Mouse (Mus musculus): ENCODE measurements at regions not wholly inside any gene's neighbourhood (a gene's known extent, or its start where the extent isn't known, plus 50 kb on each side); places are given as distances from the start of the nearest gene placed in this dataset.

DNA sequence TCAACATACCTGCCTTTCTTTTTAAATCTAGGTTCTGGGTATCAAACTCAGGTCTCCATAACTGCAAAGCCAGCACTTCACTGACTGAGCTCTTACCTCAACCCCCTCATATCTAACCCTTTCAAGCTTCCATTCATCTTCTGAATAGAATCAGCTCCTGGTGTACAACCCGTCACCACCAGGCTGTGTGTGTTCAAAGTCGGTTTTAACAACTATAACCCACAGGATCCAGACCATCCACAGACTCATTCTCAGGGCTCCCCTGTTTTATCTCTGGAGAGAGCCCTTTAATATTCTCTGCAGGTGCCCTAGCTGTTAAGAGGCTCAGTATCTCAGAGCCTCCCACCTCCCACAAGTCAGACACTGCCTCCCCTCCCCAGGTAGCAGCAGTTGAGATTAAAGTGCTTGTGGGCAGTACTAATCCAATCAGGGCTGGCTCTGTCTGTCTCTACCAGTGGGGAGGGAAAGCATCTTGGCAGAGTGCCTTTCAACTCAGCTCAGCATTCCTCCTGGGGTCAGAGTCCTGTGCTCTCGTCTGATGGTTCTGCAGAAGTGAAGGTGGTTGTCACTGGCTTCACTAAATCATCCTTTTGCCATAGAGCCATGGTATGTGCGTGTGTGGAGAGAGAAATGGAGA lies 272.4 kb downstream of the Dhx15 start:
- no peak for DNase-seq

DNA sequence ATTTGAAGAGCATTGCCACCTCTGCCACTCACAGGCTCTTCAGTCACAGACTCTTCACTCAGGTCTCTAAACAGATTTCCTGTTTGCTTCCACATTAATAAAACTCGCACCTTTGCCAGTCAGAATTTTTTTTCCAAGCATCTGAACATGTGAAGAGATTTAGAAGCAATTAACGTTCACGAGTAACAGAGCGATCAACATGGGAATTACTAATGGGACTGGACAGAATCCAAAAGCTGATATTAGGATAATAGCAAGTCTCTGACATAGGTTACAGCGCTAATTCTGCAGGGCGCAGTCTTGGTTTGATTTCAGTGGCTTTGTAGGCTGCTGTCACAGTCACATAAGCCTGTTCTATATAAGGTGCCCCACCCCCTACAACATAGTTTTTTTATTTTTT lies 275.6 kb downstream of the Dhx15 start:
- DNase-seq: no peak

DNA sequence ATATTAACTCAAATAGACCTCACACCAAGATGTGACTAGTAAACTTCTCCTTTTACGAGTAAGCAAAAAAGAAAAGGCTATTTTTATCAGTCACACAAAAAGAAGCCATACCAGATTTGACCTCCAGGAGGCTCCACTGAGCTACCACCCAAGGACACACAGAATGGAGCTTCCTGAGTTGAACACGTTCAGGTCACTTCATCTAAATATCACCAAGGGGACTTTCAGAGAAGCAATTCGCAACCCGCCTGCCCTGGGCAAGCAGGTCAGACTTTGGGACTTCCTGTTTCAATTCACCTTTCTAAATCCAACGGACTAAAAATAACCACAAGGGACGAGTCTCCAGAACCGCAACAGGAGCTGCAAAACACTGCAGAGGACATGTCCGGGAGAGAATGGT lies 281.5 kb downstream of the Dhx15 start:
- DNase-seq: no peak

DNA sequence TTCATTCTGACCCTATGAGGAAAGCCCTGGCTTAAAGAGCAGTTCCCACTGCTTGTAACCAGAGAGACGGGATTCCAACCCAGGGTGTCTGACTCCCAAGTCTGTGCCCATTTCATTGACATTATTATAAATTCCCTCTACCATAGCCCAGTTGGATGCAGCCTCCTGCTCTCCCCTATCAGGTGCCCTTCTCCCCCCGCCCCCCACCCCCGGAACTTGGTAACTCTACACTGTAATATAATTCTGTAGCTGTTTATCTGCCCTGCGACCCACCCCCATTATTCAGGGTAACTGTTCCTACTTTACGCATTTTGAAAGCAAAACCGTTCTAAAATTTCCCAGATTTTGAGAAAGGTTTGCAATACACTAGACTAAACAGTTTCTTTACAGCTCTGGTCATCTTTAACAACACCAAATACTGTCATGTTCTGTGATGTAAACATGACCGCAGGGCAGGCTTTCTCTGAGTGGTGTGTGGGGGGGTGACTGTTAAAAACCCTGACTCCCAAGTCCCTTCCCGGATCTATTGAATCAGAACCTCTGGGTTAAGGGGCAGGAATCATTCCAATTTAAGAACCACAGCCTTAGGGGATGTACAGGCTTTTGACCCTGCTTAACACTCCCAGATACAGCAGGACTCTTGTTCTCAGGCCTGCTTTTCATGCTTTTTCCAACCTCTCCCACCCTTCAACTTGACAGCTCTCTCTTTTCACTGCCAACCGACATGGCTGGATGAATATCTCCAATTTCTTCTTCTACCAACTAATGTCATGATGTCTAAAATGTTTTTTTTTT lies 283.8 kb downstream of the Dhx15 start:
- DNase-seq: peak; percentile 47

DNA sequence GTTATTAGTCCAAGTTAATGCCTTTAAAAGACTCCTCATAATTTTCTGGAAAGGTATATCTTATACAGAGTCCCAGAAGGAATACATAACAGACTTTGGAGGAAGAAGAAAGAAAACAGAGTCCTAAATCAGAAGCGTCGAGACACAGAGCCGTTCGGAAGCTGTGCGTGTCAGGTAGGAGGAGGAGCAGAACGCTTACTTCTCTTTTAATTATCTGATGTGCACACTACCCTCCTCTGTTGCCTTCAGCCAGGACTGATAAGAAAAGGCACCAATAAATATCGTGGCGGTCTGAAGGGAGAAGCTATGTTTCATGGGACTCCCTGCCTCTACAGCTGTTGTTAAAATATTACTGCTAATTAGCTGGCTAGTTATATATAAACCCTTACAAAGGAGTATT lies 296.2 kb downstream of the Dhx15 start:
- DNase-seq: no peak

DNA sequence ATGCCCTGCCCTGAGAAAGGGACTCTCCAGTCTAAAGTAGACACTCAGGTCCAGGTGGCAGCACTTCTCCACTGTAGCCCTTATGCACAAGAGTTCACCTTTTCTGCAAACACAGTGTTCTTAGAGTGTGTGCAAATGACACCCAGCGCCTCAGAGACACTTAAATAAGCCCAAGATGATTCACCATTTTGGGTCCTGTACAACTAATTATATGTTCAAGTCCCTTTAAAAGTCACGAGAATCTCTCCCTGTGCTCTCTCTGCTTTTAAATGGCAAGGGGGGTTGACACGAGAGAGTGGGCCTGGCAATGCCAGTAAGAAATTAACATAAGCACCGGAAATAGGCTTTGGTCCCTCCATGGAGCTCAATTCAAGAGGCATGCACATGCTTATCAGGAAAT lies 299.0 kb downstream of the Dhx15 start:
- DNase-seq: no peak

DNA sequence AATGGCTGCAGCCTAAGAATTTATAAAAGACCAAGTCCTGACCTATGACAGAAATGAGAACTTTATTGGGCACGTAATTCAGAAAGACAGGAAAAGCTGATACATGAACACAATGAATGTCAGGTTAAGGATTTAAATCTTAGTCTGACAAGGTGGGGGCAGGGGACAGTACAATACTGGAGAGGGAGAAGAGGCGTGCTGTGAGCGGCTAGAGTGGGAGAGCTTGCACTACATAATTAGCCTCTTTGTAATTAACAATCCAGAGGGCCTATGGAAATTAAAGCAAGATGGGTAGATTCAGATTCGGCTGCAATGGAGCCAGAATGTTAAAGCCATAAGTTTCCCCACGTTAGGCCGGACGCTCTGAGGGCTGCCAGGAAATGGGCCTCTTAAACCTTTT lies 301.9 kb downstream of the Dhx15 start:
- DNase-seq: no peak

DNA sequence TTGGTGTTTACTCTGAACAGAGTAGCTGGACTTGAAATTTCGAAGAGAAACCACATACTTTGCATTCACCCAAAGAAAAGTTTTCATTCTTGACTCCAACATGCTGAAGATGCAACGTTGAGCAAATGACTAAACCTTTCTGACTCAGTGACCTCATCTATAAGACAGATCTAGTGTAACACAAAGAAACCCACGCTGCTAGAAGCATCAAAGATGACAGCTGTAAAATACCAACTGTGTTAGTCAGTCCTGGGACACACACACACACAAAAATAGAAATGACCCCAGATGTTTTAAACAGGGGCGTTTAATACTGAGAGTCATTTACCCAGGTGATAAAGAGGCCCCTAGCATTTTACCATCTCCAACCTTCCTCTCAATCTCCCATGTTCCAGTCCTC lies 307.7 kb downstream of the Dhx15 start:
- no peak for DNase-seq

DNA sequence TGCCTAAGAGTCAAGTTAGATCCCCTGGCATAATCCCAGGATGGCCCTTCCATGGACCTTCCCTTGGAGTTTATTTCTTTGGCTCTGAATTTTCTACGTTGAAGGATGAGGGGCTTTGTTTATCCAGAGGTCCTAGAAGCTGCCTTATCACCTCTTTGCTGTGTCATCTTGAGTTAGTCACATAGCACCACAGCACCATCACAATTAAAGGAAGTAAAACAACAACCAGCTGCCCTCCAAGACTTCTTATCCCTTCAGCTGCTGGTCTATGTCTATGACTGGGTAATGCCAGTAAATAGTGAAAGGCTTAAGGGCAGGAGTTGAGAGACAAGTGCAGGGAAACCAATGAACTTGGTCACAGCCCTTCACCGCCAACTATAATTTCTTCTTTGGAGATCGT lies 308.1 kb downstream of the Dhx15 start:
- no peak for DNase-seq

DNA sequence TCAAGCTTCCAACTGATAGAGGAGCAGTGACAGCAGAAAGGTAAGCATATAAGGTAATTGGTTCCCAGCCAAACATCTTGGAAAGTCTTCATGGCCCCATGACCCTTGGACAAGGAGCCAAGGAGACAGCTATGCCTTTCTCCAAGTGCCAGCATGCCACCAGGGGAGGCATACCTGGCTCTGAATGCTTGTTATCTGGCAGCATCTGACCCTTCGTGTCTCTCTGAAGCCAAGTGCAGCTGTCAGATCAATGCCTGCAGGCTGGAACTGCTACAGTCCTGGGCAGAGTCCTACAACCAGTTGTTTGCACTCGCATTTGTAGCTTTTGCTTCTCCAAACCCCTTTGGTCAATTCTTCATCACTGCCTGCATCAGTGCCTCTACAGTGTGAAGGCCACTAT lies 309.3 kb upstream of the Ppargc1a start:
- no peak for DNase-seq

DNA sequence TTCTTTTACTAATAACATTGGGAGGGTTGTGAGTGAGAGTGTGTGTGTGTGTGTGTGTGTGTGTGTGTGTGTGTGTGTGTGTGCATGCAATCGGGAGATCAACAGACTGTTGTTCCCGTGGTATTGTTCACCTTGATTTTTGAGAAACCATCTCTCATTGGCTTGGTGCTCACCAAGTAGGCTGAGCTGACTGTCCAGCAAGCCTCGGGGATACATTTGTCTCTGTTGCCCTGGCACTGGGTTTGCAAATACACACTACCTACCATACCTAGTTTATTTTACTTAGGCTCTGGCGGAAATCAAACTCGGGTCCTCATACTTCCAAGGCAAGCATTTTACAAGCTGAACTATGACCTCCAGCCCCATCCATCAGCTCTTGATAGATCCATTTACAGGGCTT lies 306.0 kb upstream of the Ppargc1a start:
- DNase-seq: peak; percentile 22

DNA sequence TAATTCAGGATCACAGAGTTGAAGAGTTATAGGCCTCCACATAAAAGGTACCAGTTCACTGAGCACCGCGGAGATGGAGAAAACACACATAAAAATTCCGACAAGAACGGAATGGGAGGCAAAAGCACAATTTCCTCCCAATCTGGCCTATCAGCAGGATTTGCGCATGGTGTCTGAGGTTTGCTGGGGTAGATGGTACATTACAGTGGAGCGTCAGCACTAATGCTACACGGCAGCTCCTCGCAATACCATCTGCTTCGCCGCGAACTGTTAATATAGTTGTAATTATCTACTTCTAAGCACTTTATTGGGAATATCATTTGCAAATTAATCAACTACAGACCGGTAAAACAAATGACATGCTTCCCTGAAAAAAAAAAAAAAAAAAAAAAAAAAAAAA lies 304.2 kb upstream of the Ppargc1a start:
- DNase-seq: no peak

DNA sequence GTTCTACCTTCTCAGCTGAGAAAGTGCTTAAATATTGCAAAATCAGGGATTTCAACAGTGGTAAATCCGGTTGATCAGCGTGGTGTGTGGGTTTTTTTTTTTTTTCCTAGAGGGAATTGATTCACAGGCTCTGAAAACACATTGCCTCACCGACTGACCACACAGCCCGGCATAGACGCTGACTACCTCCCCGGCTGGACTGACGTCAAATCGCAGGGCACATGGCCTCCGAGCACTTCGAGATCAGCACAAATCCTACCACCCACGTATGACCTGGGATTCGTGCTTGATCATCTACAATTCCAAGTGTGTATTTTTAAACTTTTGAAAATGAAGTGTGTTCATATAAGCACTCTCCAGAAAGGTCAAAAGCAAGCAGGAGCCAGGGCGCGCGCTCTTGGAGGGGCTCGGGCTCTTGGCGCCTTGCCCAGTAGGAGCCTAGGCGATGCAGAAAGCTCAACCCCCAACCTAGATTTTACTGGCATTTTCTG lies 300.7 kb upstream of the Ppargc1a start:
- DNase-seq: no peak

DNA sequence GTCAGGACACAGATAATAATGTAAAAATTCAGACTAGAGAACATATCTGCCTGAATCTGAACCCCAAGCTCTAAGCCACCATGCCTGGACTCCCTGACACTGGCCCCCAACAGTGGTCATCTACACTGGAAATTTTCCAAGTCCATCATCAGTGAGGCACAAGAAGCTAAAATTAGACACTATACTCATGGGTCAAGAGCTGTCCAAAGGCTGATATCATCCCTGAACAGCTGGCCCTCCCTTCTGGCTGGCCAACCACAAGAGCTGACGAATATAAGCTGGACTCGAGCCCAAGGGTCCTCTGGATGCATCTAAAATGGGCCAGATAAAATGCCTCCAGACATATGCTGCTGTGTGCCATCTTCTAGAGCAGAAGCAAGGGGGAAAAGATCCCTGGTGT lies 298.5 kb upstream of the Ppargc1a start:
- no peak for DNase-seq

DNA sequence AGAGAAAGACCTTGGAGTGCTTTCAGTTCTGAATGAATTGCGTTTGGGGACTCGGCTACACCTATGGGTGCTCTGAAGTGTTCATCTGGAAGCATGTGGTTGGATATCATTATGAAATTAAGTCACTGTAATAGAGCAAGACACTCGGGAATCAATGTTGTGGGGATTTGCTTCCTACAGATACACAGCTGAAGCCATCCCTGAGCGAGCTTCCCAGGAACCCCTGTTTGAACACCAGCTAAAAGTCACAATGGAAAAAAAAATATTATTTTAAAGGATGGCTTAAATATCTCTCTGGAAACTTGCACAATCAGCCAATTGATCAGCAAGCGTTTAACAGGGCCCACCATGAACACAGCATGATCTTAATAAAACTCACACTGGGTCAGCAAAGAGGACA lies 293.0 kb upstream of the Ppargc1a start:
- DNase-seq: no peak

DNA sequence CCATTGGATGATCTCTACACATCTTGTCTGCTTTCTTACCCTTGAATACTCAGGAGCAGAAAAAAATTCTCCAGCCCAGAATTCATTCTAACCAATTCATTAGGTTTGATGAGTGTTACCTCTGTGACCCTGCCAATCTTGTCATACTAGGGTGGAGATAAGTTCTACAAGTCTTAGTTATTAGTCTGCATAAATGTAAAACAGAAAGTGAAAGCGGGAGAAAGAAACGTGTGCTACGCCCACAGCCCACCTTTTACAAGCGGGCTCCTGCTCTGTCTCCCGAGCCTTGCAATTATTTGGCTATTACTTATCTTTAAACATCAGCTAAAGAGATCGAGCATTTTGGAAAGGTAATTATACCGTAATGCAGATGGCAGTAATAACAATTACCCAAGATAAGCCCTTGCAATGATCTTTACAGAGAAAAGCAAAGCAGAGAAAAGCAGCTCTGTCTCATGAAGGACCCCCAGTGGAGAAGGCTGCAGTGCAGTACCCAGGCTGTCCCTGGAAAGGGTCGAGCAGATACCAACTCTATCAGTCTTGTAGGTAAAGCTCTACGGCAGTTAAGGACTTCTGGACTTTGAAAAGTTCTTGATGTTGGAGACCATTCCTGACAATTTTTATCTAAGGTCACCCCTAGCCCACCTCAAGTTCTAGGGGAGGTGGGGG lies 286.1 kb upstream of the Ppargc1a start:
- DNase-seq: no peak

DNA sequence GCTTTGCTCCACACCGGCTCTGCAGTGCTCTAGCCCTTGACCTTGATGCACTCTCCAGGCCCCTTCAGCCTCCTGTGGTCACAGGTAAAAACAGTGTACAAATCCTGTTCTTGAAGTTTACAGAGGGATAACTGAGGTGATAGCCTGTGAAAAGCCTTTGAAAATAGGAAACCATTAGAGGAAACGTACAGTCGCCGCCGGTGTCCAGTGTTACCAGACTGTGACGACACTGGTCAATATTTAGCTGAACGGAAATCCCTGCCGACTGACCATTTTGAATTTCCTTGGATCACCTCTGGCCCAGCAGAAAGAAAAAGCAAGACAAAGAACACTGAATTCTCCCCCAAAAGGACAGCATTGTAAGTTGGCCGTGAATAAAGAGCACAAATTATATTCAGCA lies 282.6 kb upstream of the Ppargc1a start:
- no peak for DNase-seq

DNA sequence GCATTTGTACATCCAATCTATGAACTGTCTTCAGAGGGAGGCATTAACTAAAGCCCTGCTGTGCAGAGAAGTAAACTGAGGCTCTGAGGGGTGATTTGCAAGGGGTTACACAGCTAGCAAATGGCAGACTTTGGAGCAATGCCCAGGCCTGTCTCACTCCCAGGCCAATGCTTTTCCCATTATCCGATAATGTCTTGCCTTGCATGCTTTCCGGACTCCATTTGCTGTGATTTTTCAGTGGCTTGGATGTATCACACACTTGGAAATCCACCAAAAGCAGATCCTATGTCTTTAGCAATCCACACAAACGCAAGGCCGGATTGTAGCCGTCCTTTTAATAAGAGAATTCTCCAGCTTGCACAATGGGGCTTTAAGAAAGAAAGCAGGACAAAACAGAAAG lies 281.7 kb upstream of the Ppargc1a start:
- no peak for DNase-seq

DNA sequence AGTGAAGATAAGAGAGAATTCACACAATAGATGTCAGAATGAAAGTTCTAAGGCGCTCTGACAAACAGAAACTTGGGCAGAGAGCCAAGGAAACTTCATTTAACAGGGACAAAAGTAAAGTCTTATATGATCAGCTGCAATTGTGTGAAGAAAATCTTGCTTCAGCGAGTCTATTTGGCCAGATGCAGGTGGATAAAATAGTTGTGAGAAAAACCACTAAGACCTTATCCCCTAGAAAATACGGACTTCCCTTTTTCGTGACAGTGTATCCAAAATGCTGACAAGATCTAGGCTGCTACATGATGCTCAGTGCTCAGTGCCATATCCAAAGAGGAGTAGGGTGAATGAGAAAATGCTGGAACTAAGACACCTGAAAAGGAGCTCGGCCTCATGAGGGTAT lies 274.7 kb upstream of the Ppargc1a start:
- DNase-seq: no peak

DNA sequence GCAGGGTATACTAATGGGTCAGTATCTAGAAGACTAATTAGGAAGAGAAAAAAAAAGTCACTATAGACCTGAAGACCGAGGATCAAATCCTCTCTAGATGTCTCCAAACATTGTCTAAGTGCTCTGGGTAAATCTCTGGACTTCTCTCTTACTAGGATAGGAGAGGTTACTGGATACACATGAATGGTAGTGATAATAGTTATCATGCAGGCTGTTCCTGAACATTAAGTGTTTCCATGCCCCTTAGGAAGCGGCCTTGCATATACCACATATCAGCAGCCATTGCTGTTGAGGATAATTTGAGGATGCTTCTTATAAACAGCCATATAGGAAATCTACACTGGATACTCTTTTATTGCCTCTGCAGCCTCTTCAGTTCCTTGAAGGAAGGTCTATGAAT lies 274.2 kb upstream of the Ppargc1a start:
- DNase-seq: no peak

DNA sequence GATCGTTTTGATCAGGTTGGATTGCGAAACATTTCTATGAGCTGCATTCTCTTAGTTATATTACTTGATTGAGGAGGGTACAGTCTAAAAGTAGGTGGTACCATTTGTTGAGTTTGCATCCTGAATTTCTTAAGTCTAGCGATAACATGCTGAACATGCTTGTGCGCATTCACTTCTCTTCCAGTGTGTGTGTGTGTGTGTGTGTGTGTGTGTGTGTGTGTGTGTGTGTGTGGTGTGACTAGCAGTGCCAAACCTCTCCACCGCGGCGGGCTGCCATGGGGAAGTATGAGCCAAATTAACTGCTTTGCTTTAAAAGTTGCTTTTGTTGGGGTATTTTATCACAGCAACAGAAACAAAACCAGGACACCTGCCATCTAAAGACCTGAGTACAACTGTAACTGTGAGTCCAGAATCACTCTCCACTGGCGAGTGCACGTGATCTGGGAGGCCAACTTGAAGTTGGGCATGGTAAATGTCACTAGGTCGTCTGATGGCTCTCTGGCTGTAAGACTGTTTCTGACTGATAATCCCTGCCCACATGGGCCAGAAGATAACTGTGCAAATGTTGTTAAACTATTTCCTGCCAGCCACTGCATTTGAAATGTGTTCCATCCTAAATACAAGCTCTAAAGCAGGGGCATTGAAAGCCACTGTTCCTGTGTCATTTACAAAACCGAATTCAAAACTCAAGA lies 273.3 kb upstream of the Ppargc1a start:
- DNase-seq: no peak

DNA sequence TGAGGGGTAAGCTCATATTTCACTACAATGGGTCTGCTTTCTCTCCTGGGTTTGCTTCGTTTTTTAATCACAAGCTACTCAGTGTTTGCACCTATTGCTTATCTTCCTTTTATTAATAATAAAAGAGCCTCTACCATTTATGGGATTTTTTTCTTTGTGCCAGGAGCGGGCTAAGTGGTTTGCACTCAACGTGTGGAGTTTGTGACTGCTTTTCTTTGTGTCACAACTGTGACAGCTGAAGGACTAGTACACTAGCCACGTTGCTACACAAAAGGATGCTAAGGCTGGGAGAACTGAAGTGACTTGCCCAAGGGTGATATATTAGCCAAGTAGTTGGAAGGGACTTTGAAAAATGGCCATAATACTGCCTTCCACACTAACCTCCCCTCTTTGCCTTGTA lies 271.8 kb upstream of the Ppargc1a start:
- DNase-seq: no peak

DNA sequence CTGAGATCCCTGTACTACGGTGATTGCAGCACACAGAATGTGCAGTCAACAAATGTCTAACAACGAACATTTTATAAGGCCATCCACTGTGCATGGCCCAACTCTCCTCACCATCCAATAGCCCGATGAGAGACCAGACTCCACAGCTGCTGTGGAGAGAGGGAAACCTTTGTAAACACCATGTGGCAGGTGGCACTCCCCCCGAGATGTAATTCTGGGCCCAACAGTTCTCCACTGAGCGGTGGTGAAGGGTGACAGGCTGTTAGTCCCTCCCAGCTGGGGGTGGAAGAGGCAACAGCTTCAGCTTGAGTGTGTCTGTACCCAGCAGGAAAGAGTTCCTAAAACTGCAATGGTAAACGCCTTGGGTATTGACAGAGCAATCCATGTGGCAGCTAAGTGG lies 263.0 kb upstream of the Ppargc1a start:
- no peak for DNase-seq

DNA sequence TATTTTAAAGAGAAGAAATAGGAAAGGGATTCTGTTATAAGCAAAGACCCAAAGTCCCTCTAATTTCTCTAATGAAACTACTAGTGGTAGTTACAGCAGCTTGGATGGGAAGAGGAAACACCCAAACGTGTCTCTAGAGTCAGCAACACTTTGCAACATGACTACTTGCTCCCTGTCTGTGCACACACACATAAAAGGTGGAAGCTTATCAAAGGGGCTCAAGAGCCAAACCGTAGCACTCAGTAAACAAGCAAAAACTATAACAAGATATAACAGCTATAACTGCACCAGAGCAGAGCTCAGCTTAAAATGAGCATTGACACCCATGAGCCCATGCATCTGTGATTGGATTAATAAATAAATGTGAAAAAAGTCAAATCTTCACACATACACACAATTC lies 262.5 kb upstream of the Ppargc1a start:
- DNase-seq: no peak
